Mouse (Mus musculus): ENCODE data around the gene Mctp2.

DNA sequence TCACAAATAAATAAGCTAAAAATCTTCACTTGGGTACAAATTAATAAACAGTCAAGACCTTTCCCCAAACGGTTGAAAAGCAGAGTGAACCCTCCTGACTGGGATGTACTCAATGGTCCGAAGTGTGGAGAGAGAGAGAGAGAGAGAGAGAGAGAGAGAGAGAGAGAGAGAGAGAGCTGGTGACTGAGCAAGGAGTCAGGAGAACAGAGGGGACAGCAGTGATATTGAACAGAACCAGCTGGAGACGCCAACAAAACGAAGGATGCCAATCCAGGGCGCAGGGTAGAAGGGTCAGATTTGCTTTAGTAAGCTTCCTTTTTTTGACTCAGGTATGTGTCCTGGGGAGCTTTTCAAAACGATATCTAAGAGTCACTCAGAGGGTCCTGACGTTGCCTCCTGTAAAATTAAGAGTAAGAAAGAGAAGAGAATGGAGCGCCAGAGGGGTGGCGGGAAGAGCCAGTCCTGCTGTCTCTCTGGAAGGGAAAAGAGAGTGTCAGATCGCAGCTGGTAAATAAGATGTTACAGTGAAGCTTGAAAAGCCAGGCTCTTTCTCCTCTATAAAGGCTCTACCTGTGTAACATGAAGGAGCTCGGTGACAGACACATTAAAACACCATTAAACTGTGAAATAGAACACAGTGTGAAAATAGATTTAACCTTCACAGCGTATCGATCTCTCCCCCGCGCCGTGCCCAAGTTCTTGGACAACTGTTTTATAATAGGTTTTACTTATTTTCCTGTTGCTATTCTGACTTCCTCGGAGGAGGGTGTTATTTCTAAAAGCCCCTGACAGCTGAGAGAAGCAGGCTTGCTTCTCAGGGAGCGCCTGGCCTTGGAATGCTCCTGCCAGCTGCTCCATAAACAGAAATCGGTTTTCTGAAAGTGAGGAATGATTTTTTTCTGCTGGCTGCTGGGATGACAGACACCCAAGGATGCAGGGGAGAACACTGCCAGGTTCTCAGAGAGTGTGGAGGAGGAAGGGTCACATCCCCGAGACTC lies 258.5 kb downstream of the Mctp2 start:
- no peak for TF ChIP-seq CTCF (IDR thresholded peaks at IDR 0.05; ENCODE audit: low read depth)
- no peak for TF ChIP-seq EP300 (IDR thresholded peaks at IDR 0.05; ENCODE audit: low read depth)

All from heart, postnatal 0 days (tissue).